Mouse (Mus musculus): ENCODE data around the gene Obscn. TPM values are rescaled to one million over a fixed set of nuclear protein-coding genes. Genes with fewer than 3 reads are reported as not detected.
A peak's percentile ranks its signal among the peaks of the same experiment; 100 is the strongest.

The Obscn gene
- polyA plus RNA-seq, 1 experiment from 2014 or later: 39.2 TPM

DNA sequence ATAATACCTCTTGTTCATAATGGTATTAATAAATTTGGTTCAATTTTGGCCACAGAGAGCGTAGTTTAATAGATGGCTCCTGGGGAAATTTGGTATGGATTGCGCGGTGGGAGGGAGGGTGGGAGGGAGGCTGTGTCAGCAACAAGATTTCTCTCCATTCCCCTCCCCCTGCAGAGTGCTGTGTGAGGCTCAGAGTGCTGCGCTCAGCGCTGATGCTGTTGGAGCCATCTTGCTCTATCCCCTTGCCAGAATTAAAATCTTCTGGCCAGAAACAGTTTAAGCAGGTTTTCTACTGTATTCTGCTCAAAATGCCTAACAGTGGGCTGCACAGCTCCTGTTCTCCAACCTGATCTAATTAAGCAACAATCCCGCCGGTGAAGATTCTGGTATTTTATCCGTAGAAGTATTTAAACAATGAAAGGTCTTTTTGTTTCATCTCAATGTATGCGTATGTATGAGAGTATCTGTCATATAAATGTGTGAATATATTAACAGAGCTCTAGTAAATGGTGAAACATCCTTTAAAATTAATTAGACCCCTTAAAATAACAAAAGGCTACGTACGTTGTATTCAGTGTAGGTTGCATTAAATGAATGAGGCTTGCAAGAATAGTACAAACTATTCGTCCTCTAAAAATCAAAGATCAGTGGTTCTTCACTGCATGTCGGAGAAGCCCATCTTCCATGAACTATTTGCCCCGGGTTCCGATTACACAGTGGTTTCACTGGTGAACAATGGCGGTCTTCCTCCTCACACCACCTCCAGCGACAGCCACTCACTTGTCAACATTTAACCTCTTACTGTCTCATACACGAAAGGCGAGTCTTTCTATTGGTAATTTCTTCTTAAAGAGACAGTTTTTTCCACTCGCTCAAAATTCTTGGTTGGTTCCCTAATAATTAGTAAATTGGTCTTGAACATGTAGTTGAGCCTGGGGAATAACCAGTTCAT, 186.4 kb downstream of the Obscn start:
- ATAC-seq (ENCODE audit: insufficient number of reproducible peaks, low FRiP score): no peak
- H3K9me3 ChIP-seq (replicated peaks): no peaks in the 10 kb centered on the region
- H3K9ac ChIP-seq: peak overlapping the region; percentile 64
- H3K36me3 ChIP-seq: no peaks in the 10 kb centered on the region
- 13% methylated on average over 20 of the region's 20 CpGs for WGBS
- peaks cover 34% of the 10 kb centered on the region for H3K27me3 ChIP-seq (replicated peaks)
- peak overlapping the region; percentile 64; the same call in 1 of the 2 replicates for H3K27ac ChIP-seq (ENCODE audit: poor library complexity, severe bottlenecking)
- H3K4me2 ChIP-seq: peak overlapping the region; percentile 71
- H3K4me3 ChIP-seq: peak overlapping the region; percentile 42
- peaks cover 18% of the 10 kb centered on the region; the same call in 1 of the 2 replicates for H3K4me1 ChIP-seq (replicated peaks)

DNA sequence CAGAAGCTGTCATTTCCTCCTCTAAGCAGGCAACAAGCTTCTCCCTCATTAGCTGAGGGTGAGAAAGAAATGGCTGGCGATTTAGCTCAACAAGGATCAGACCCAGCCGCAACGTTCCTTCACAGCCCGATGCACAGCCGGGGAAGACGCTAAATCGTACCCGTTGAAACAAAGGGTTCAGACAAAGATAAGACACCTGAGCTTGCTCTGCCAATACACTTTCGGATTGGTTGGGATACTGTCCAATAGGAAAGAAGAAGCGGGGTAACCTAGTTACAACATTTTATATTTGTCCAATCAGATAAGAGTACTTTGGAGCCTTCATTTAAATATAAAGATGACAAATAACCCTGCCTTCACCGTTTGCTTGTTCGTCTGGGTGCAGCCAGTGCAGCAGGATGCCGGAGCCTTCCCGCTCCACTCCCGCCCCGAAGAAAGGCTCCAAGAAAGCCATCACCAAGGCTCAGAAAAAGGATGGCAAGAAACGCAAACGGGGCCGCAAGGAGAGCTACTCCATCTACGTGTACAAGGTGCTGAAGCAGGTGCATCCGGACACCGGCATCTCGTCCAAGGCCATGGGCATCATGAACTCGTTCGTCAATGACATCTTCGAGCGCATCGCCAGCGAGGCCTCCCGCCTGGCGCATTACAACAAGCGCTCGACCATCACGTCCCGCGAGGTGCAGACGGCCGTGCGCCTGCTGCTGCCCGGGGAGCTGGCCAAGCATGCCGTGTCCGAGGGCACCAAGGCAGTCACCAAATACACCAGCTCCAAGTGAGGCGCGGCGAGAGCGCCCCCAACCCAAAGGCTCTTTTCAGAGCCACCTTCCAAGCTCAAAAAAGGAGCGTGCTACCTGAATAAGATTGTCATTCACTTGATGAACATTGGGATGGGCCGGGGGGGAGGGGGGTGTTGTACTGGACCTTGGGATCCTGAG, 187.4 kb downstream of the Obscn start, which contains the start of gene Hist3h2ba:
TSS of gene Hist3h2ba (plus strand) at position 379 of the 938 bp plus-strand sequence.
- H3K9me3 ChIP-seq (replicated peaks): no peaks in the 10 kb centered on the region
- WGBS: under 1% methylated on average over 48 of the region's 48 CpGs

DNA sequence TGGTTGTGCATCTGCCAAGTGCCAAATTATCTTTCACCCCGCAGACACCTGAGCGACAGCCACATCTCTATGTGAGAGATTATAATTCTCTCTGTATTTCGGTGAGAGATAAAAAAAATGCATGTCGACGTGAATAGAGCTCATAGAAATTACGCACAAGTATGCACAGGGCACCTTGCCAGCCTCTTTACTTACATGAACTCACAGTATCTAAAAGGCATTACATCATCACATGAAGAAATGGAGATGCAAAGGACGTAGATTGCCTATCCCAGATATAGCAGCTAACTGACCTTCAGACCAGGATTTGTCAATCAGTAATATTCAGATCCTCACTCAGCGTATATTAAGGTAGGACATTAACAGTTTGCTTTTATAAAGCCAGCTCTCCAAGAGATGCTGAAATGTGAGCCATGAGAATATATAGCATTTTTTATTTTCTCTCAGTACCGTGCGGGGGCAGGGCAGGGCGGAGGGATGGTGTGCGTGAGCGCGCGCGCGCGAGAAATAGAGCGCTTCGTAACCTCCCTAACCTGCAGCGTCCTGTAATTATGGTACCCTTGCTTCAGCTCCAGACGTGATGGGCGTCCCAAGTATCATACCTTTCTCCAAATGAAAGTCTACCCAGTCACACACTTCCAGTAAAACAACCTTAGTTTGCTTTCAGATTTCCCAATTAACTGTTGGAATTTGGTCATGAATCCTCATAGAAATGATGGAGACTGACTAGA, 188.2 kb downstream of the Obscn start:
- ATAC-seq (ENCODE audit: insufficient number of reproducible peaks, low FRiP score): no peak
- H3K36me3 ChIP-seq: no peaks in the 10 kb centered on the region
- peak overlapping the region; percentile 42 for H3K4me3 ChIP-seq
- peak overlapping the region; percentile 46; the same call in 1 of the 2 replicates for H3K9ac ChIP-seq
- H3K4me2 ChIP-seq: peak overlapping the region; percentile 71
- peak overlapping the region; percentile 69; the same call in 1 of the 2 replicates for H3K27ac ChIP-seq (ENCODE audit: poor library complexity, severe bottlenecking)
- 16% methylated on average over 23 of the region's 23 CpGs for WGBS
- H3K9me3 ChIP-seq (replicated peaks): no peaks in the 10 kb centered on the region
- H3K4me1 ChIP-seq (replicated peaks): peaks cover 10% of the 10 kb centered on the region; the same call in 1 of the 2 replicates
- H3K27me3 ChIP-seq (replicated peaks): peaks cover 47% of the 10 kb centered on the region

More for the DNA sequence above, 187.4 kb downstream of the Obscn start, which contains the start of gene Hist3h2ba:
- Histone ChIP-seq H3K36me3 (no peaks in the 10 kb centered on the region), H3K4me2 (peak within 1 kb of the TSS; percentile 71), H3K4me3 (peak within 1 kb of the TSS; percentile 42), H3K27ac (ENCODE audit: poor library complexity, severe bottlenecking) (peak within 1 kb of the TSS; percentile 69), H3K9ac (peak within 1 kb of the TSS; percentile 64), H3K4me1 (replicated peaks) (peaks cover 18% of the 10 kb centered on the region; the same call in 1 of the 2 replicates), H3K27me3 (replicated peaks) (peaks cover 44% of the 10 kb centered on the region)
- ATAC-seq (ENCODE audit: insufficient number of reproducible peaks, low FRiP score): peak; percentile 83

DNA sequence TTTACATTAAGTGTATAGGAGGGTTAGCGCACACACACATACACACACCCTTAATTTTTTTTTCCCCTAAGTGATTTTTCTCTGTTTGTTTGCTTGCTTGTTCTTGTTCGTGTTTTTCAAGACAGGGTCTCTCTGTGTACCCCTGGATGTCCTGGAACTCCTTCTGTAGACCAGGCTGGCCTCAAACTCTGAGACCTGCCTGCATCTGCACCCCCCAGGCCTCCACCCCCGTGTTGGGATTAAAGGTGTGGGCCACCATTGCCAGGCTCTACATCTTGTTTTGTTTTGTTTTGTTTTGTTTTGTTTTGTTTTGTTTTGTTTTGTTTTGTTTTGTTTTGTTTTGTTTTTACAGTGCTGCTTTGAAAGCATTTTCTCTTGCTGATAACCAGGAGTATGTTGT, 188.9 kb downstream of the Obscn start:
- no peaks in the 10 kb centered on the region for H3K9me3 ChIP-seq (replicated peaks)
- peaks cover 10% of the 10 kb centered on the region; the same call in 1 of the 2 replicates for H3K4me1 ChIP-seq (replicated peaks)
- H3K4me2 ChIP-seq: no peak overlapping the region
- no peaks in the 10 kb centered on the region for H3K36me3 ChIP-seq
- H3K4me3 ChIP-seq: no peak overlapping the region
- ATAC-seq (ENCODE audit: insufficient number of reproducible peaks, low FRiP score): no peak
- H3K27ac ChIP-seq (ENCODE audit: poor library complexity, severe bottlenecking): no peak overlapping the region
- WGBS: 73% methylated on average over 3 of the region's 3 CpGs
- peaks cover 49% of the 10 kb centered on the region for H3K27me3 ChIP-seq (replicated peaks)
- H3K9ac ChIP-seq: no peak overlapping the region

Small RNAs within 50 kb of the gene (microRNA-seq; reads per million reads assigned to microRNA genes)
- gene Gm44313: not detected

Other genes with a start within 250 kb of the Obscn start
- 4.4 and 5.1 TPM in 2 replicates for gene Zfp39, start 232.2 kb downstream of the Obscn start, polyA plus RNA-seq (2016; fragmentation: Nextera tagmentation; extraction: Ambion mirVana)
- gene Btnl10, start 218.5 kb downstream of the Obscn start, polyA plus RNA-seq (2016; fragmentation: Nextera tagmentation; extraction: Ambion mirVana): 0.11 and 0.13 TPM in 2 replicates
- 208 and 213 TPM in 2 replicates for gene Rnf187, start 197.5 kb downstream of the Obscn start, polyA plus RNA-seq (2016; fragmentation: Nextera tagmentation; extraction: Ambion mirVana)
- 8.5 and 11.6 TPM in 2 replicates for gene Hist3h2ba, start 187.5 kb downstream of the Obscn start, polyA plus RNA-seq (2016; fragmentation: Nextera tagmentation; extraction: Ambion mirVana)
- 26.5 and 28.4 TPM in 2 replicates for gene Hist3h2a, start 181.7 kb downstream of the Obscn start, polyA plus RNA-seq (2016; fragmentation: Nextera tagmentation; extraction: Ambion mirVana)
- 1.1 and 1.5 TPM in 2 replicates for gene Trim17, start 181.7 kb downstream of the Obscn start, polyA plus RNA-seq (2016; fragmentation: Nextera tagmentation; extraction: Ambion mirVana)
- gene Trim11, start 158.3 kb downstream of the Obscn start, polyA plus RNA-seq (2016; fragmentation: Nextera tagmentation; extraction: Ambion mirVana): 27.6 and 30.8 TPM in 2 replicates
- gene Iba57, start 27.3 kb upstream of the Obscn start, polyA plus RNA-seq (2016; fragmentation: Nextera tagmentation; extraction: Ambion mirVana): 7.3 and 7.8 TPM in 2 replicates
- gene Gjc2, start 46.8 kb upstream of the Obscn start, polyA plus RNA-seq (2016; fragmentation: Nextera tagmentation; extraction: Ambion mirVana): 0.13 and 0.31 TPM in 2 replicates
- 101 TPM in 2 replicates for gene Guk1, start 55.8 kb upstream of the Obscn start, polyA plus RNA-seq (2016; fragmentation: Nextera tagmentation; extraction: Ambion mirVana)
- 87.6 and 94.3 TPM in 2 replicates for gene Mrpl55, start 66.1 kb upstream of the Obscn start, polyA plus RNA-seq (2016; fragmentation: Nextera tagmentation; extraction: Ambion mirVana)
- gene 2310033P09Rik, start 71.9 kb upstream of the Obscn start, polyA plus RNA-seq (2016; fragmentation: Nextera tagmentation; extraction: Ambion mirVana): 23.2 and 25.0 TPM in 2 replicates
- gene Arf1, start 91.9 kb upstream of the Obscn start, polyA plus RNA-seq (2016; fragmentation: Nextera tagmentation; extraction: Ambion mirVana): 609 and 632 TPM in 2 replicates
- 0.08 TPM in 1 of 2 replicates, not detected in the other for gene Wnt3a, start 154.3 kb upstream of the Obscn start, polyA plus RNA-seq (2016; fragmentation: Nextera tagmentation; extraction: Ambion mirVana)
- 4.5 and 5.0 TPM in 2 replicates for gene Wnt9a, start 170.5 kb upstream of the Obscn start, polyA plus RNA-seq (2016; fragmentation: Nextera tagmentation; extraction: Ambion mirVana)
- gene Prss38, start 239.3 kb upstream of the Obscn start, polyA plus RNA-seq (2016; fragmentation: Nextera tagmentation; extraction: Ambion mirVana): not detected in 2 replicates

Measured in heart, embryonic 12.5 days (tissue).